Mouse (Mus musculus) midbrain, embryonic 11.5 days (tissue): ENCODE results near the gene Tcf7. TPM values are rescaled to one million over a fixed set of nuclear protein-coding genes. Genes with fewer than 3 reads are reported as not detected.

Experiments used
- polyA plus RNA-seq: library from polyadenylated mRNA; unstranded; fragments of >200 nt; fragmentation: Nextera tagmentation; extraction: Ambion mirVana; gene quantifications from 2 replicates; pipeline ENCODE4 v1.2.1, GENCODE M21; 2014

The Tcf7 gene
- polyA plus RNA-seq, 1 experiment from 2014 or later, result 10.7 TPM

Other genes starting within 250 kb of the Tcf7 start
- gene Ppp2ca, start 184.3 kb downstream of the Tcf7 start, polyA plus RNA-seq, result 133 and 138 TPM in 2 replicates
- not detected in 2 replicates for gene Olfr1373, start 137.5 kb downstream of the Tcf7 start, polyA plus RNA-seq
- gene Olfr1371, start 69.0 kb downstream of the Tcf7 start, polyA plus RNA-seq, result not detected in 2 replicates
- gene Skp1a, start 51.0 kb downstream of the Tcf7 start, polyA plus RNA-seq, result 1,013 and 1,113 TPM in 2 replicates
- gene Vdac1, start 77.8 kb upstream of the Tcf7 start, polyA plus RNA-seq, result 209 and 210 TPM in 2 replicates
- gene 9530068E07Rik, start 113.4 kb upstream of the Tcf7 start, polyA plus RNA-seq, result 178 and 193 TPM in 2 replicates